Mouse (Mus musculus) cerebellum, adult 9-11 months (tissue): Measurements from ENCODE around the gene Haus7.
"Not testable (repeated sequence)": the region's sequence is repeated elsewhere in the genome, so short reads cannot be mapped to it uniquely, and the experiment has no call there.

ENCODE experiments used
- DNase-seq: peaks from one replicate; pipeline ENCODE4 v3.0.0; 2022

Gene Haus7

GRCm38 (mm10) chrX:73465483-73466186 is 6.8 kb upstream of the Haus7 start:
- no peak for DNase-seq

- DNase-seq: no peak
Measured at GRCm38 (mm10) chrX:73460792-73461191, 1.9 kb upstream of the Haus7 start.

GRCm38 (mm10) chrX:73451949-73452348 is 6.9 kb downstream of the Haus7 start:
- peak; percentile 50 for DNase-seq

- DNase-seq: no peak
Measured at GRCm38 (mm10) chrX:73441428-73441827, 17.4 kb downstream of the Haus7 start.

GRCm38 (mm10) chrX:73435252-73435651 is 23.6 kb downstream of the Haus7 start, which contains the start of gene Trex2:
Gene Trex2, minus strand, starts transcription at chrX:73435344.
- no peak for DNase-seq

GRCm38 (mm10) chrX:73432850-73433249 is 26.0 kb downstream of the Haus7 start:
- DNase-seq: no peak

- DNase-seq: no peak
Measured at GRCm38 (mm10) chrX:73430036-73430435, 28.8 kb downstream of the Haus7 start.

- DNase-seq: no peak
Measured at GRCm38 (mm10) chrX:73412767-73413166, 46.1 kb downstream of the Haus7 start.

GRCm38 (mm10) chrX:73410880-73411517 is 47.8 kb downstream of the Haus7 start, which contains the start of gene Zfp92:
Gene Zfp92, plus strand, starts transcription at chrX:73411096.
- DNase-seq: no peak

GRCm38 (mm10) chrX:73401616-73402015 is 57.2 kb downstream of the Haus7 start:
- DNase-seq: no peak

GRCm38 (mm10) chrX:73400951-73401350 is 57.9 kb downstream of the Haus7 start:
- no peak for DNase-seq

- DNase-seq: not testable (repeated sequence)
Measured at GRCm38 (mm10) chrX:73398636-73399035, 60.2 kb downstream of the Haus7 start, which contains the start of gene Gm18336. Gene Gm18336, minus strand, starts transcription at chrX:73398736.

GRCm38 (mm10) chrX:73396446-73396845 is 62.4 kb downstream of the Haus7 start:
- no peak for DNase-seq

- no peak for DNase-seq
Measured at GRCm38 (mm10) chrX:73391481-73391880, 67.4 kb downstream of the Haus7 start.
